Mouse (Mus musculus): ENCODE measurements around the gene Pgrmc1. TPM values are rescaled to one million over a fixed set of nuclear protein-coding genes. Genes with fewer than 3 reads are reported as not detected.
"Not testable (repeated sequence)": the region's sequence is repeated elsewhere in the genome, so short reads cannot be mapped to it uniquely, and the experiment has no call there.

The Pgrmc1 gene
- polyA plus RNA-seq, 1 experiment from 2014 or later, result 280 TPM

GRCm38 (mm10) chrX:36596483-36597120 is 1.4 kb upstream of the Pgrmc1 start:
- not testable (repeated sequence) for H3K4me1 ChIP-seq (ENCODE audit: control insufficient read depth, insufficient read depth, low read length); H3K9ac ChIP-seq (ENCODE audit: low read depth, low read length); H3K36me3 ChIP-seq (ENCODE audit: control insufficient read depth, insufficient read depth, low read length); H3K4me3 ChIP-seq (ENCODE audit: low read depth, low read length); ATAC-seq (ENCODE audit: low read depth); H3K9me3 ChIP-seq (ENCODE audit: control insufficient read depth, low read length); H3K27me3 ChIP-seq (replicated peaks; ENCODE audit: control insufficient read depth, insufficient read depth, low read length); H3K27ac ChIP-seq (replicated peaks; ENCODE audit: low read depth, low read length); H3K4me2 ChIP-seq (ENCODE audit: low read depth, low read length)
- WGBS, result 56% methylated on average over 5 of the region's 5 CpGs
- peak; percentile 42 for DNase-seq (ENCODE audit: low spot score)

- peak overlapping the region; percentile 85 for H3K9ac ChIP-seq (ENCODE audit: low read depth, low read length)
- DNase-seq (ENCODE audit: low spot score) (no peak), ATAC-seq (ENCODE audit: low read depth) (peak; percentile 45)
- H3K27me3 ChIP-seq (replicated peaks; ENCODE audit: control insufficient read depth, insufficient read depth, low read length), result no peaks in the 10 kb centered on the region
- no peaks in the 10 kb centered on the region; the same call in 1 of the 2 replicates for H3K4me1 ChIP-seq (ENCODE audit: control insufficient read depth, insufficient read depth, low read length)
- WGBS, result 28% methylated on average over 40 of the region's 41 CpGs
- peaks cover 9% of the 10 kb centered on the region for H3K36me3 ChIP-seq (ENCODE audit: control insufficient read depth, insufficient read depth, low read length)
- peak overlapping the region; percentile 58 for H3K4me2 ChIP-seq (ENCODE audit: low read depth, low read length)
- peak overlapping the region; percentile 63 for H3K4me3 ChIP-seq (ENCODE audit: low read depth, low read length)
- H3K27ac ChIP-seq (replicated peaks; ENCODE audit: low read depth, low read length), result peak overlapping the region; percentile 84
- no peaks in the 10 kb centered on the region for H3K9me3 ChIP-seq (ENCODE audit: control insufficient read depth, low read length)
Measured at GRCm38 (mm10) chrX:36598390-36598810, 394 bp downstream of the Pgrmc1 start.

GRCm38 (mm10) chrX:36598861-36599344 is 897 bp downstream of the Pgrmc1 start:
- Histone ChIP-seq H3K4me1 (ENCODE audit: control insufficient read depth, insufficient read depth, low read length) (no peaks in the 10 kb centered on the region; the same call in 1 of the 2 replicates), H3K36me3 (ENCODE audit: control insufficient read depth, insufficient read depth, low read length) (peaks cover 14% of the 10 kb centered on the region), H3K9ac (ENCODE audit: low read depth, low read length) (peak overlapping the region; percentile 85), H3K4me3 (ENCODE audit: low read depth, low read length) (peak overlapping the region; percentile 63), H3K9me3 (ENCODE audit: control insufficient read depth, low read length) (no peaks in the 10 kb centered on the region), H3K27ac (replicated peaks; ENCODE audit: low read depth, low read length) (peak overlapping the region; percentile 84), H3K4me2 (ENCODE audit: low read depth, low read length) (peak overlapping the region; percentile 58), H3K27me3 (replicated peaks; ENCODE audit: control insufficient read depth, insufficient read depth, low read length) (no peaks in the 10 kb centered on the region)
- peak; percentile 56 for ATAC-seq (ENCODE audit: low read depth)
- peak; percentile 46 for DNase-seq (ENCODE audit: low spot score)
- WGBS, result 26% methylated on average over 14 of the region's 14 CpGs

GRCm38 (mm10) chrX:36599656-36600055 is 1.6 kb downstream of the Pgrmc1 start:
- DNase-seq (ENCODE audit: low spot score), result peak; percentile 76
- Histone ChIP-seq H3K27me3 (replicated peaks; ENCODE audit: control insufficient read depth, insufficient read depth, low read length) (no peaks in the 10 kb centered on the region), H3K4me3 (ENCODE audit: low read depth, low read length) (peak overlapping the region; percentile 63), H3K27ac (replicated peaks; ENCODE audit: low read depth, low read length) (peak overlapping the region; percentile 84), H3K4me1 (ENCODE audit: control insufficient read depth, insufficient read depth, low read length) (no peaks in the 10 kb centered on the region; the same call in 1 of the 2 replicates), H3K4me2 (ENCODE audit: low read depth, low read length) (peak overlapping the region; percentile 58), H3K36me3 (ENCODE audit: control insufficient read depth, insufficient read depth, low read length) (peaks cover 21% of the 10 kb centered on the region), H3K9me3 (ENCODE audit: control insufficient read depth, low read length) (no peaks in the 10 kb centered on the region), H3K9ac (ENCODE audit: low read depth, low read length) (peak overlapping the region; percentile 85)
- ATAC-seq (ENCODE audit: low read depth), result no peak
- 28% methylated on average over 3 of the region's 3 CpGs for WGBS

- Histone ChIP-seq H3K9ac (ENCODE audit: low read depth, low read length) (no peak overlapping the region), H3K4me1 (ENCODE audit: control insufficient read depth, insufficient read depth, low read length) (no peaks in the 10 kb centered on the region; the same call in 1 of the 2 replicates), H3K4me3 (ENCODE audit: low read depth, low read length) (peak overlapping the region; percentile 63), H3K4me2 (ENCODE audit: low read depth, low read length) (peak overlapping the region; percentile 58), H3K27me3 (replicated peaks; ENCODE audit: control insufficient read depth, insufficient read depth, low read length) (no peaks in the 10 kb centered on the region), H3K9me3 (ENCODE audit: control insufficient read depth, low read length) (no peaks in the 10 kb centered on the region), H3K27ac (replicated peaks; ENCODE audit: low read depth, low read length) (no peak overlapping the region), H3K36me3 (ENCODE audit: control insufficient read depth, insufficient read depth, low read length) (peaks cover 25% of the 10 kb centered on the region)
- WGBS, result 47% methylated on average over 8 of the region's 8 CpGs
- ATAC-seq (ENCODE audit: low read depth), result no peak
- no peak for DNase-seq (ENCODE audit: low spot score)
Measured at GRCm38 (mm10) chrX:36600066-36600465, 2.1 kb downstream of the Pgrmc1 start.

- ATAC-seq (ENCODE audit: low read depth), result no peak
Measured at GRCm38 (mm10) chrX:36602926-36603325, 4.9 kb downstream of the Pgrmc1 start.

GRCm38 (mm10) chrX:36604040-36604439 is 6.0 kb downstream of the Pgrmc1 start:
- WGBS, result 79% methylated on average over 4 of the region's 4 CpGs

More at GRCm38 (mm10) chrX:36602926-36603325, 4.9 kb downstream of the Pgrmc1 start:
- Histone ChIP-seq H3K4me1 (ENCODE audit: control insufficient read depth, insufficient read depth, low read length) (no peaks in the 10 kb centered on the region; the same call in 1 of the 2 replicates), H3K27me3 (replicated peaks; ENCODE audit: control insufficient read depth, insufficient read depth, low read length) (no peaks in the 10 kb centered on the region), H3K36me3 (ENCODE audit: control insufficient read depth, insufficient read depth, low read length) (peaks cover 29% of the 10 kb centered on the region), H3K4me3 (ENCODE audit: low read depth, low read length) (no peak overlapping the region), H3K9ac (ENCODE audit: low read depth, low read length) (no peak overlapping the region), H3K4me2 (ENCODE audit: low read depth, low read length) (no peak overlapping the region), H3K27ac (replicated peaks; ENCODE audit: low read depth, low read length) (no peak overlapping the region), H3K9me3 (ENCODE audit: control insufficient read depth, low read length) (no peaks in the 10 kb centered on the region)
- no peak for DNase-seq (ENCODE audit: low spot score)
- WGBS, result 77% methylated on average over 2 of the region's 2 CpGs

GRCm38 (mm10) chrX:36609117-36609516 is 11.1 kb downstream of the Pgrmc1 start:
- no peak overlapping the region for H3K4me3 ChIP-seq (ENCODE audit: low read depth, low read length)
- no peak overlapping the region for H3K9ac ChIP-seq (ENCODE audit: low read depth, low read length)
- no peaks in the 10 kb centered on the region for H3K4me1 ChIP-seq (ENCODE audit: control insufficient read depth, insufficient read depth, low read length)
- DNase-seq (ENCODE audit: low spot score) (no peak), ATAC-seq (ENCODE audit: low read depth) (no peak)
- no peak overlapping the region for H3K27ac ChIP-seq (replicated peaks; ENCODE audit: low read depth, low read length)
- WGBS, result 70% methylated on average over 2 of the region's 2 CpGs
- peaks cover 13% of the 10 kb centered on the region for H3K36me3 ChIP-seq (ENCODE audit: control insufficient read depth, insufficient read depth, low read length)
- H3K27me3 ChIP-seq (replicated peaks; ENCODE audit: control insufficient read depth, insufficient read depth, low read length), result no peaks in the 10 kb centered on the region
- no peak overlapping the region for H3K4me2 ChIP-seq (ENCODE audit: low read depth, low read length)
- H3K9me3 ChIP-seq (ENCODE audit: control insufficient read depth, low read length), result no peaks in the 10 kb centered on the region

More at GRCm38 (mm10) chrX:36604040-36604439, 6.0 kb downstream of the Pgrmc1 start:
- H3K27me3 ChIP-seq (replicated peaks; ENCODE audit: control insufficient read depth, insufficient read depth, low read length), result no peaks in the 10 kb centered on the region
- DNase-seq (ENCODE audit: low spot score) (no peak), ATAC-seq (ENCODE audit: low read depth) (no peak)
- no peak overlapping the region for H3K9ac ChIP-seq (ENCODE audit: low read depth, low read length)
- peaks cover 29% of the 10 kb centered on the region for H3K36me3 ChIP-seq (ENCODE audit: control insufficient read depth, insufficient read depth, low read length)
- H3K4me2 ChIP-seq (ENCODE audit: low read depth, low read length), result no peak overlapping the region
- no peaks in the 10 kb centered on the region; the same call in 1 of the 2 replicates for H3K4me1 ChIP-seq (ENCODE audit: control insufficient read depth, insufficient read depth, low read length)
- no peaks in the 10 kb centered on the region for H3K9me3 ChIP-seq (ENCODE audit: control insufficient read depth, low read length)
- H3K27ac ChIP-seq (replicated peaks; ENCODE audit: low read depth, low read length), result no peak overlapping the region
- no peak overlapping the region for H3K4me3 ChIP-seq (ENCODE audit: low read depth, low read length)

- Histone ChIP-seq H3K9ac (ENCODE audit: low read depth, low read length) (no peak overlapping the region), H3K4me3 (ENCODE audit: low read depth, low read length) (no peak overlapping the region), H3K9me3 (ENCODE audit: control insufficient read depth, low read length) (no peaks in the 10 kb centered on the region), H3K27ac (replicated peaks; ENCODE audit: low read depth, low read length) (no peak overlapping the region), H3K4me1 (ENCODE audit: control insufficient read depth, insufficient read depth, low read length) (no peaks in the 10 kb centered on the region), H3K36me3 (ENCODE audit: control insufficient read depth, insufficient read depth, low read length) (no peaks in the 10 kb centered on the region), H3K27me3 (replicated peaks; ENCODE audit: control insufficient read depth, insufficient read depth, low read length) (no peaks in the 10 kb centered on the region), H3K4me2 (ENCODE audit: low read depth, low read length) (no peak overlapping the region)
- ATAC-seq (ENCODE audit: low read depth), result no peak
- 67% methylated on average over 3 of the region's 3 CpGs for WGBS
- DNase-seq (ENCODE audit: low spot score), result peak; percentile 14
Measured at GRCm38 (mm10) chrX:36628102-36628501, 30.1 kb downstream of the Pgrmc1 start.
